Mouse (Mus musculus) liver, adult 10 weeks (tissue): Measurements from ENCODE around the gene C3ar1. TPM values are rescaled to one million over a fixed set of nuclear protein-coding genes. Genes with fewer than 3 reads are reported as not detected.

Experiments
- polyA plus RNA-seq: library from polyadenylated mRNA; stranded (reverse); fragments of 350-450 nt; fragmentation: Illumina TruSeq; extraction: RNeasy Lipid Tissue Mini Kit (QIAGEN cat#74804); gene quantifications from one replicate; pipeline ENCODE4 v1.2.3, GENCODE M21; 2014; ENCODE audit warnings: low read depth, low replicate concordance

Gene C3ar1
- 2.7 TPM for polyA plus RNA-seq

DNA sequence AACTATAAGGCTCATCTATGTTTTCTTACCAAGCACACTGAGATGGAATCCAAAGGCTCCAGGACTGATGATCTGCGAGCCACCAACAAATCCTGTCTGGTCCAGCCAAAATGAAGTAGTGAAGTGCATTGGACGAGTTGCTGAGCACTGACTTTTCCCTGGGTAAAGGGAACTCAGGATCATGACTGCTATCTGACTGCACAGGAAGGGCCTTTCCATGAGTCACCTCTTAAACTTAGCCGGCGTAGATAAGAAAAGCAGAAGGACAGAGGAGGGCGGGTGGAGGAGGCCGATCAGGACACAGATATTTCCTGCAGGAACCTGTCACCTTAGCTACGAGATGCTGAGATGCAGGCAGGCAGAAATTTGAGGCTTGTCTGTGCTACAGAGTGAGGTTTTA is at the start of gene C3ar1:
TSS of gene C3ar1 (minus strand) at position 207 of the 400 bp plus-strand sequence.

DNA sequence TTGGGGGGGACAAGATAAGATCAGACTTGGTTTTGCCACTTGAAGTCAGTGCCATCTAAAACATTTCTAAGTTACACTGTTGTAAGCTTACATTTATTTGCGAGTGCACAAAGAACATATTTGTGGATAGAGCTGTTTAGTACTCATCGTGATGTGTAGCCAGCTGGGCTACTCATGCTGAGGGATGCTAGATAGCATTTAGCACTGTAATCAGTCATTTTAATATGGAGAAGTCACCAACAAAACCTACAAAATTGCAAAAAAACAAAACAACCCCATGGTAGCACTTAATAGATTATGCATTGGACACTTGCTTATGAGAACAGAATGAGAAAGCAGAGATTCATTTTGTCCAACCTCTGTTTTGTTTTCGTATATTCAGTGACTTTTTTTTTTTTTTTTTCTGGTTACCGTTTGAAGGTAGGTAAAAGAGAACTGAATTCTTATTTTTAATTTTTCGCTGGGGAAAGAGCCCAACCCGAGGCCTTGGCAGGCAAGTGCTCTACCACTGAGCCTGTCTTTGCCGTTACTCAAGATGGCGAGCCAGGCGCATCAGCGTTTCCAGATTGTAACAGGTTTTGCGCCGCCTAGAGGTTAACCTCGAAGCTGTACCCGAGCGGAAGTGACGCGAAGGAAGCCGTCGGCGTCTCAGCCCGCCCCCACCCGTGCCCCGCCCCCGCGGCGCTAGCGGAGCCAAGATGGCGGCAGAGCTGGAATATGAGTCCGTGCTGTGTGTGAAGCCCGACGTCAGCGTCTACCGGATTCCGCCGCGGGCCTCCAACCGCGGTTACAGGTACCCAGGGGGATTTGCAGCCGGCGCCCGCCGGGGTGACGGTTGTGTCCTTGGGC is 18.1 kb upstream of the C3ar1 start, which contains the start of gene Necap1:
TSS of gene Necap1 (plus strand) at position 604 of the 849 bp plus-strand sequence.

DNA sequence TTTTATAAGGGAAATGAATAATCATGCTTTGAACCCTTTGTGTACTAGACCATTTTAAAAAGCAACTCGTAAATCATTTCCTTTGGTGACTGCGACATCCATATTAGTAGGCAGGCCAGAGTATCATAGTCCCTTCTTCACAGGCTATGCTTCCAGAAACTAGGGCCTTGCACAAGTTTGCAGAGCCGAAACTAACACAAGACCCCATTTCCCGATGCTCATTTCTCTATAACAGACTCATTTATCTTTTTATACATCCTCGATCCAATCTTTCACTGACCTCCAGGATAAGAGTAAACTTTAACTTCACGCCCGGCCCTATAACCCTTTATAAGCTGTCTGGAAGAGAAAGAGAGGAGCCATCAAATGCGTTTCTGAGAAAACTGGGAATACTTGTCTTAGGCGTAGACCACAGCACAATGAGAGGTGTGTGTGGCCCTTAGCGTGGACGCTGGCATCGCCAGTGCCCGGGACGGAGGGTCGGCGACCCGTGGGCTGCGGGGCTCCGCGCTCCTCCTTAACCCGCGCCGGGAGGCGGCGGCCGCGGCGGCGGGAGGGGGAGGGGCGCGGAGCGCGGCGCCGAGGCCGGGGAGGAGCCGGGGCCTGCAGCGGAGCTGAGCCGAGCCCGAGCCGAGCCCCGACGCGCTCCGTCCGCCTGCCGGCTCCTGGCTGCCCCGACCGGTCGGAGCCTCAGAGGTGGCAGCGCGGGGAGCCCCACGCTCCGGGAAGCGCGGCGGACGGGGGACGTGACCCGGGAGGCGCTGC is 36.5 kb downstream of the C3ar1 start, which contains the start of gene Foxj2:
TSS of gene Foxj2 (plus strand) at position 609 of the 765 bp plus-strand sequence.

DNA sequence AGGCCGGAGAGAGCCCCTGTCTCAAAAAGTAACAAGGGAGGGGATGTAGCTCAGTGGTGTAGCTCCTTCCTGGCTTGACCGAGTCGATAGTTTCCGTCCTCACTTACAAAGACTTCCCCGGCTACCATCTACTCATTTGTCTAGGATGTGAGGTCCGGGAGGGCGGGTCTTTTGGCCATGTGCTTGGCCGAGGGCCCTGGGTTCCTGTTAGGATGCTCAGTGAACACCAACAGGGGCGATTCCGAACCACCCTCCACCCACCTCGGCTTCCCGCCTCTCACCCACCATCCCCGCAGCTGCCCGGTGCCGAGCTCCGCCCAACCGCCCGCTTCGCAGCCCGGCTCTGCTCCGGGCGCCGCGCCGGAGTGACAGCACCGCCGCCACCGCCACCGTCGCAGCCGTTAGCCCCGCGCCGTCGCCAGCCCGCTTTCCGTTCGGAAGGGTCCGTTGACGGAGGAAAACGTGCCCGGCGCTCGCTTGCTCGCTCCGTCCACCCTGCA is 54.6 kb downstream of the C3ar1 start, which contains the start of gene Slc2a3:
TSS of gene Slc2a3 (minus strand) at position 340 of the 500 bp plus-strand sequence.

Other genes with a start within 250 kb of the C3ar1 start
- not detected for gene Gdf3, start 246.1 kb downstream of the C3ar1 start, polyA plus RNA-seq
- gene Dppa3, start 229.8 kb downstream of the C3ar1 start, polyA plus RNA-seq, result not detected
- not detected for gene Nanog, start 148.7 kb downstream of the C3ar1 start, polyA plus RNA-seq
- not detected for gene Slc2a3, start 54.5 kb downstream of the C3ar1 start, polyA plus RNA-seq
- gene Foxj2, start 36.2 kb downstream of the C3ar1 start, polyA plus RNA-seq, result 4.6 TPM
- 36.0 TPM for gene Necap1, start 18.3 kb upstream of the C3ar1 start, polyA plus RNA-seq
- 4.0 TPM for gene Clec4a1, start 65.7 kb upstream of the C3ar1 start, polyA plus RNA-seq
- 11.0 TPM for gene Clec4a3, start 96.4 kb upstream of the C3ar1 start, polyA plus RNA-seq
- gene Clec4a4, start 134.2 kb upstream of the C3ar1 start, polyA plus RNA-seq, result not detected
- 0.69 TPM for gene Clec4b1, start 193.8 kb upstream of the C3ar1 start, polyA plus RNA-seq